Mouse (Mus musculus) megakaryocyte-erythroid progenitor cell, adult 5-6 weeks (primary cell): ENCODE measurements around the gene Filip1. TPM values are rescaled to one million over a fixed set of nuclear protein-coding genes. Genes with fewer than 3 reads are reported as not detected.
A peak's percentile ranks its signal among the peaks of the same experiment; 100 is the strongest.

Experiments used
- ATAC-seq: replicated peaks from 2 replicates; pipeline ENCODE4 v1.8.0; 2016; ENCODE audit warnings: mild to moderate bottlenecking, inconsistent platforms; ENCODE audit not compliant: severe bottlenecking, poor library complexity, low FRiP score, low TSS enrichment
- total RNA-seq, 2 experiments: library from RNA; stranded (forward) in 1 of 2; stranded (reverse) in 1 of 2; fragments of 200-1000, 215-1000 nt in 1 of 2; fragments of >200 nt in 1 of 2; fragmentation: Nextera tagmentation in 1 of 2; gene quantifications; 2 replicates each; pipeline ENCODE4 v1.2.3; 2014 to 2017

Gene Filip1
- total RNA-seq, 2 experiments from 2014 or later = not detected

GRCm38 (mm10) chr9:79989703-79990102, 22.9 kb downstream of the Filip1 start:
- ATAC-seq = no peak

- no peak for ATAC-seq
These were observed 23.6 kb downstream of the Filip1 start for GRCm38 (mm10) chr9:79989061-79989460.

GRCm38 (mm10) chr9:79983244-79983643, 29.4 kb downstream of the Filip1 start:
- ATAC-seq = no peak

GRCm38 (mm10) chr9:79979274-79979673, 33.4 kb downstream of the Filip1 start:
- no peak for ATAC-seq

GRCm38 (mm10) chr9:79978228-79979024, 34.2 kb downstream of the Filip1 start:
- no peak for ATAC-seq

- ATAC-seq = peak; percentile 82
These were observed 35.1 kb downstream of the Filip1 start for GRCm38 (mm10) chr9:79977549-79977971.

GRCm38 (mm10) chr9:79976789-79977188, 35.9 kb downstream of the Filip1 start:
- no peak for ATAC-seq

GRCm38 (mm10) chr9:79975121-79975520, 37.5 kb downstream of the Filip1 start:
- ATAC-seq = no peak

- ATAC-seq = no peak
These were observed 39.1 kb downstream of the Filip1 start for GRCm38 (mm10) chr9:79973582-79973981.

GRCm38 (mm10) chr9:79972705-79973104, 39.9 kb downstream of the Filip1 start:
- no peak for ATAC-seq

- ATAC-seq = no peak
These were observed 41.0 kb downstream of the Filip1 start for GRCm38 (mm10) chr9:79971619-79972018.

- peak; percentile 62 for ATAC-seq
These were observed 42.0 kb downstream of the Filip1 start for GRCm38 (mm10) chr9:79970659-79971118.

- no peak for ATAC-seq
These were observed 43.1 kb downstream of the Filip1 start for GRCm38 (mm10) chr9:79969544-79969943.

- ATAC-seq = no peak
These were observed 45.8 kb downstream of the Filip1 start for GRCm38 (mm10) chr9:79966711-79967487.

GRCm38 (mm10) chr9:79965600-79966392, 46.9 kb downstream of the Filip1 start:
- ATAC-seq = no peak

- no peak for ATAC-seq
These were observed 47.6 kb downstream of the Filip1 start for GRCm38 (mm10) chr9:79965003-79965402.

GRCm38 (mm10) chr9:79961630-79962285, 50.9 kb downstream of the Filip1 start:
- ATAC-seq = peak; percentile 67; the same call in 1 of the 2 replicates

GRCm38 (mm10) chr9:79960453-79960852, 52.2 kb downstream of the Filip1 start:
- ATAC-seq = no peak

GRCm38 (mm10) chr9:79958395-79958794, 54.3 kb downstream of the Filip1 start:
- no peak for ATAC-seq
